Mouse (Mus musculus) liver, embryonic 12.5 days (tissue): Measurements from ENCODE around the gene Fam208a. TPM values are rescaled to one million over a fixed set of nuclear protein-coding genes. Genes with fewer than 3 reads are reported as not detected.

Source experiments
- ATAC-seq: fragments of 200-750 bp; cut with Nextera tagmentation; 2 replicates; pipeline ENCODE4 v1.8.0; 2017; ENCODE audit warnings: moderate number of reproducible peaks, mild to moderate bottlenecking, moderate library complexity
- H3K27ac ChIP-seq: fragments of 300-500 bp; sonication (generic); 2 replicates; pipeline ENCODE4 v1.5.1; 2016; ENCODE audit warnings: mild to moderate bottlenecking
- H3K27me3 ChIP-seq: fragments of 300-500 bp; sonication (generic); replicated peaks from 2 replicates; pipeline ENCODE4 v1.6.1; 2016; ENCODE audit warnings: mild to moderate bottlenecking, moderate library complexity
- H3K36me3 ChIP-seq: fragments of 300-500 bp; sonication (generic); 2 replicates; pipeline ENCODE4 v1.6.1; 2016; ENCODE audit warnings: mild to moderate bottlenecking, moderate library complexity
- H3K4me1 ChIP-seq: fragments of 300-500 bp; sonication (generic); 2 replicates; pipeline ENCODE4 v1.6.1; 2016
- H3K4me2 ChIP-seq: fragments of 300-500 bp; sonication (generic); 2 replicates; pipeline ENCODE4 v1.6.1; 2016; ENCODE audit warnings: mild to moderate bottlenecking, moderate library complexity
- H3K4me3 ChIP-seq: fragments of 300-500 bp; sonication (generic); 2 replicates; pipeline ENCODE4 v1.5.1; 2016; ENCODE audit warnings: mild to moderate bottlenecking, moderate library complexity
- H3K9ac ChIP-seq: fragments of 300-500 bp; sonication (generic); 2 replicates; pipeline ENCODE4 v1.6.1; 2016; ENCODE audit warnings: mild to moderate bottlenecking, moderate library complexity
- H3K9me3 ChIP-seq: fragments of 300-500 bp; sonication (generic); replicated peaks from 2 replicates; pipeline ENCODE4 v1.6.1; 2016; ENCODE audit warnings: mild to moderate bottlenecking, moderate library complexity
- WGBS: fragments of 180-500 bp; shearing (Covaris S2); methylation state at CpG from one replicate; pipeline ENCODE4 v1.1.7; 2016; ENCODE audit not compliant: insufficient replicate concordance; 5-methylcytosine and 5-hydroxymethylcytosine counted together
- polyA plus RNA-seq: library from polyadenylated mRNA; unstranded; fragments of >200 nt; fragmentation: Nextera tagmentation; extraction: Ambion mirVana; gene quantifications from 2 replicates; pipeline ENCODE4 v1.2.1, GENCODE M21; 2016

Gene Fam208a
- 9.3 and 9.4 TPM in 2 replicates for polyA plus RNA-seq

DNA sequence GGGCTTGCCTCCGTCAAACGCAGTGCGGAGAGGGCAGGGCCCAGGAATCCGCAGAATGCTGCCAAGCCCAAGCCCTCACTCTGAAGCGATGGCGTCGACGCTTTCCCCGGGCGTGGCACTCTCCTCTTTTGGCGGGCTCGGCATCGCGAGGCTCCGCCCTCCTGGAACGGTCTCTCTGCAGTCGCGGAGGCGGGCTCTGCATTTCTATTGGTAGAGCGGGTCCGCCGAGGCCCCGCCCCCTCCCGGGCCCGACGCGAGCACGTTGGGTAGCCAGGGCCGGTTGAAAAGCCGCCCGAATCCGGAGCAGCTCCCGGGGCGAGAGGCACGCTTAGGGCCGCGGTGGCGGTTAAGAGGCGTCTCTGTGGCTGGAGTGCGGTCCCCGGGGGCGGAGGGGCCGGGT, at the start of gene Fam208a:
Gene Fam208a (plus strand): TSS at position 262 of the 400 bp plus-strand sequence.
- H3K4me2 ChIP-seq: peak within 1 kb of the TSS; percentile 77
- no peaks in the 10 kb centered on the region; the same call in 1 of the 2 replicates for H3K27me3 ChIP-seq
- peaks cover 10% of the 10 kb centered on the region for H3K9me3 ChIP-seq
- under 1% methylated on average over 43 of the region's 43 CpGs for WGBS
- H3K36me3 ChIP-seq: peaks cover 32% of the 10 kb centered on the region
- peak within 1 kb of the TSS; percentile 67 for H3K4me3 ChIP-seq
- H3K27ac ChIP-seq: peak within 1 kb of the TSS; percentile 92
- ATAC-seq: peak; percentile 94
- H3K9ac ChIP-seq: peak within 1 kb of the TSS; percentile 84
- peaks cover 12% of the 10 kb centered on the region for H3K4me1 ChIP-seq

DNA sequence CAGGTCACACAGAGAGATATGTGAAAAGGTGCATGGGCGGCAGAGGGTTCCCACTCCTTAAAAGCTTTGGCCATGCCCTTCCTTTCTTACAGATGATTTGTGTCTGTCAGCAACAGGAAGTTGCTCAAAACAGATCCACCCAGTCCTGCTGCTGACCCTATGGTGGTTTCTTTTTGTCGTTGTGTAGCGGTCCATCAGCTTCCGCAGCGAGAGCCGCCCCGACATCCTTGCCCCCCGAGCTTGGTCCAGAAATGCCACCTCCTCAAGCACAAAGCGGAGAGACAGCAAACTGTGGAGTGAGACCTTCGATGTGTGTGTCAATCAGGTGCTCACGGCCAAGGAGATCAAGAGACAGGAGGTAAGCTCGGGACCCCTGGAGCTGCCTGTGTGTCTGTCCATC, 49.2 kb upstream of the Fam208a start:
- H3K4me2 ChIP-seq: peak overlapping the region; percentile 46
- no peak overlapping the region for H3K9ac ChIP-seq
- H3K27ac ChIP-seq: no peak overlapping the region
- 23% methylated on average over 12 of the region's 12 CpGs for WGBS
- no peaks in the 10 kb centered on the region for H3K9me3 ChIP-seq
- ATAC-seq: no peak
- no peaks in the 10 kb centered on the region for H3K36me3 ChIP-seq
- peak overlapping the region; percentile 22 for H3K4me3 ChIP-seq
- peaks cover 7% of the 10 kb centered on the region; the same call in 1 of the 2 replicates for H3K4me1 ChIP-seq
- H3K27me3 ChIP-seq: no peaks in the 10 kb centered on the region

DNA sequence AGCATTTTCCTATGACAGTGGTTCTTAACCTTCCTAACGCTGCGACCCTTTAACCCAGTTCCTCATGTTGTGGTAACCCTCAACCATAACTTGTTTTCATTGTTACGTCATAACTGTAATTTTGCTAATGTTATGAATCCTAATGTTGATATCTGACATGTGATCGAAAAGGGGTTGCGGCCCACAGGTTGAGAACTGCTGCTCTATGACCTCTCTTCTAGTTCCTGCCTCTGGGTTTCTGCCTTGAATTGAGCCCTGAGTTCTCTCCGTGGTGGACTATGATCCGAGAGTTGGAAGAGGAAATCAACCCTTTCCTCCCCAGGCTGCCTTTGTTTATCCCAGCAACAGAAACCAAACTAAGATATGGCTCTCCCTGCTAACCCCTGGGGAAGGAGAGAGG, 47.2 kb upstream of the Fam208a start:
- Histone ChIP-seq H3K27me3 (no peaks in the 10 kb centered on the region), H3K9ac (no peak overlapping the region), H3K36me3 (no peaks in the 10 kb centered on the region), H3K4me1 (peaks cover 7% of the 10 kb centered on the region; the same call in 1 of the 2 replicates), H3K27ac (no peak overlapping the region), H3K4me2 (no peak overlapping the region), H3K4me3 (no peak overlapping the region), H3K9me3 (no peaks in the 10 kb centered on the region)
- WGBS: 54% methylated on average over 7 of the region's 7 CpGs
- no peak for ATAC-seq

DNA sequence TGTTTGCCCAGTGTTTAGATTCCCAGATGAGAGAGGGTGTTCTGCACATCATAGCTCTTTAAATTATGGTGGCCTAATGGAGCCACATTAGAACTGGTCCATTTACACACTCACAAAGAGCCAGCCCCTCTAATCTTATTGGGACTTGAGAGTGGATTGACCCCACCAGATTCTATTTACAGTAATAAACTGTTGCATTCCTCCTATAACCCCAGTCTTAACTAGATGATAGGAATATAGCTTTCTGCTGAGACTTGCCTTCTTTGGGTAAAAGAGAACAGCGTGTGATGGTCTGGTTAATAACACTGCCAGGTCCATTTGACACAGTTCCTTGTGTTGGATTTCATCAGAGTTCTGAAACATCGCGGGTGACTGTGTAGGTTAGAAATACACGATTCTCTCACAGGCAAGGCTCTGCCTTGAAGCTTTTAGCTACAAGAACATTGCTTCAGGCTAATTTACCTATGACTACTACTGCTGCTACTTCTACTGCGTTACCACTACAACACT, 45.3 kb upstream of the Fam208a start:
- 70% methylated on average over 5 of the region's 5 CpGs for WGBS
- Histone ChIP-seq H3K4me3 (no peak overlapping the region), H3K9ac (no peak overlapping the region), H3K4me2 (no peak overlapping the region), H3K27me3 (no peaks in the 10 kb centered on the region), H3K27ac (no peak overlapping the region), H3K9me3 (no peaks in the 10 kb centered on the region), H3K36me3 (no peaks in the 10 kb centered on the region), H3K4me1 (peaks cover 7% of the 10 kb centered on the region; the same call in 1 of the 2 replicates)
- no peak for ATAC-seq

DNA sequence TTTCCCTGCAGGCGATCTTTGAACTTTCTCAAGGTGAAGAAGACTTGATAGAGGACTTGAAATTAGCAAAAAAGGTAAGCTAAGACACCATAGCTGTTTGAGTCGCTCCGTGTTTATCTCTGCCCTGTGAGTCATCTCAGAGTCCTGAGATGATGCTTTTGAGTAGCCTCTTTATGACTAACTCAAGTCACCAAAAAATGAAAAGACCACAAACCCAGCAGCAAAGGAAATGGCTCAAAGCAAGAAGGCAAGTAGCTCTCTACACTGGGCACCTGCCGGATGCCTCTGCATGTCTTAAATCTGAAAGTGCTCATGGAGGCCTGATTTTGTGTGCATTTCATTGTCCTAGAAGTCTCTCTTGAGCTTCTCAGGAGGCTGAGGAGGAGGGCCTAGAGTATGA, 44.5 kb upstream of the Fam208a start:
- Histone ChIP-seq H3K27ac (no peak overlapping the region), H3K4me2 (no peak overlapping the region), H3K4me3 (no peak overlapping the region), H3K9ac (no peak overlapping the region), H3K27me3 (no peaks in the 10 kb centered on the region), H3K4me1 (peaks cover 5% of the 10 kb centered on the region; the same call in 1 of the 2 replicates), H3K9me3 (no peaks in the 10 kb centered on the region), H3K36me3 (no peaks in the 10 kb centered on the region)
- no peak for ATAC-seq
- 69% methylated on average over 4 of the region's 4 CpGs for WGBS

DNA sequence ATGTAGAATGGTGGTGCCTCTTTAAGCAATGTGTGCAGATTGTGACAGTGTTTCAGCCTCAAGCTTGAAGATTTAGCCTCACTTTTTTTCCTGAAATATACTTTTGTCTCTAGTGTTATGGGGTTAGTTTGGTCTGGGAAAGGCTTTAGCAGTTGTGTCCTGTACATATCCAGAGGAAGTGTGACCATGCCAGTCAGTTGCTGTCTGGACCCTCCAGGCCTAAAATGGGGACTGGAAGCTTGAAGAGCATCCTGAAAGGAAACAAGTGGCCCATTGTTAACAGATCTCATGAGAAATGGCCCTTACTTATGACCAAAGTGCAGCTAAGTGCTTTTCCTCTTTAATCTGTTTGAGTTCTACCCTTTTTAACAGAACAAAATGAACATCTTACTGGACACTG, 40.0 kb upstream of the Fam208a start:
- Histone ChIP-seq H3K9ac (no peak overlapping the region), H3K9me3 (no peaks in the 10 kb centered on the region), H3K36me3 (no peaks in the 10 kb centered on the region), H3K4me3 (no peak overlapping the region), H3K4me2 (no peak overlapping the region), H3K27ac (no peak overlapping the region), H3K27me3 (no peaks in the 10 kb centered on the region), H3K4me1 (no peaks in the 10 kb centered on the region)
- ATAC-seq: no peak

DNA sequence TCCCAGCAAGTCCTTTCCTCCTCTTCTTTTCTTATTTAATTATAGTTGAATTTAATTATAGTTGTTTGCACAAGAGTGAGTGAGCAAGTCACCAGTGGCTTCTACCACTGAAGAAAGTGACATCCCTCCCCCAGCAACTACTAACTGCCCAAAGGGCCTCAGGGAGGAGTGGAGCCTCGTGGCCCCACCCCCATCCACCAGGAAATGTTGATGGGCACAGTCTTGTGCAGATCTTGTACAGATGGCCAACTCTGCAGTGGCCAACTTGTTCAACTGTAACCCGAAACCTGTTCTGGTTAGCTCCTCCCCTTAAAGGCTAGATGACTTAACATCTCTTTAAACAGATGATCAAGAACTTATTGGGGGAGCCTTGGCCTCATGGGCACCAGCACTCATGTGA, 38.9 kb upstream of the Fam208a start:
- 0 out of 2 replicates have a peak, but pooled peaks cover 4% of the 10 kb centered on the region for H3K36me3 ChIP-seq
- H3K9me3 ChIP-seq: no peaks in the 10 kb centered on the region
- ATAC-seq: no peak
- no peaks in the 10 kb centered on the region for H3K27me3 ChIP-seq
- H3K4me3 ChIP-seq: no peak overlapping the region
- no peak overlapping the region for H3K27ac ChIP-seq
- H3K9ac ChIP-seq: no peak overlapping the region
- no peaks in the 10 kb centered on the region for H3K4me1 ChIP-seq
- no peak overlapping the region for H3K4me2 ChIP-seq
- WGBS: 66% methylated on average over 2 of the region's 2 CpGs

DNA sequence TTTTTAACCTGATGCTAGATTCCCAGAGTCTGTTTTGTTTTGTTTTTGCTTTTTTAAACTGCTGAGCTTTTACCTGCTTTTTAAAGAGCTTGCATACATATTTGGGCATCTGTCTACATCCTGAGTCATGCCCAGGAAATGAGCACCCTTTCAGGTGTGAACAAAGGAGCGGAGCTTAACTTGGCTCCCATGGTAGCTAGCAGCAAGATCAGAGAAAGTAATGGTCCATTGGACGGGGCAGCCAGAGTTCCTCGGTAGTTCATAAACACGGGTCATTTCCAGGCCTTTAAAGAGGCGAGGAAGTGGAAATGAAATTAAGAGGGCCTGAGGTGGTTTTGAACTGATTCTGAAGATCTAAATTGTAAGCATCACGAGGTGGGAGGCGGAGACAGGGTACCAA, 38.0 kb upstream of the Fam208a start:
- Histone ChIP-seq H3K27me3 (no peaks in the 10 kb centered on the region), H3K4me1 (no peaks in the 10 kb centered on the region), H3K27ac (no peak overlapping the region), H3K4me2 (no peak overlapping the region), H3K9ac (no peak overlapping the region), H3K9me3 (no peaks in the 10 kb centered on the region), H3K4me3 (no peak overlapping the region), H3K36me3 (0 out of 2 replicates have a peak, but pooled peaks cover 4% of the 10 kb centered on the region)
- ATAC-seq: no peak
- WGBS: 69% methylated on average over 7 of the region's 7 CpGs

DNA sequence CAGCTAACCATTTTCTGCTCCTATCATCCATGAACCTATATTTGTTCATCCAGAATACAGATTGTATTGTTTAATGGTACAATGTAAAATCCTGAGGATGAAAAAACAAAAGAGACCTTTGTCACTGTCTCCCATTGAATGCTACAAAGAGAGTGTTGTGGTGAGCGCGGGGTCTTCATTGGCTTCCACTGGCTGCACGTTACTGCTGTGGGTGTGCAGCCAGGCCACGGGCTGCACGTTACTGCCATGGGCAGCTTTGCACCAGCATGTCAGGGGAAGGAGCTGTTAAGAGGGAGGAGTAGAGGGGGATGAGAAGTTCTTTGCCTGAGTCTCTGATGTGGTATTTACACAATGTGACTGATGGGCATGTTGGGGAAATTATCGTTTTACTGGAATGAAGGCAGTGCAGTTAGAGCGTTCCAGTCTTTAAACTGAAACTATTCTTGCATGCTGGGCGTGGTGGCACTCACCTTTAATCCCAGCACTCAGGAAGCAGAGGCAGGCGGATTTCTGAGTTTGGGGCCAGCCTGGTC, 36.8 kb upstream of the Fam208a start:
- H3K4me1 ChIP-seq: no peaks in the 10 kb centered on the region
- H3K27me3 ChIP-seq: no peaks in the 10 kb centered on the region
- H3K9ac ChIP-seq: no peak overlapping the region
- 0 out of 2 replicates have a peak, but pooled peaks cover 4% of the 10 kb centered on the region for H3K36me3 ChIP-seq
- H3K27ac ChIP-seq: no peak overlapping the region
- no peak overlapping the region for H3K4me3 ChIP-seq
- ATAC-seq: no peak
- 74% methylated on average over 9 of the region's 9 CpGs for WGBS
- H3K4me2 ChIP-seq: no peak overlapping the region
- H3K9me3 ChIP-seq: no peaks in the 10 kb centered on the region

DNA sequence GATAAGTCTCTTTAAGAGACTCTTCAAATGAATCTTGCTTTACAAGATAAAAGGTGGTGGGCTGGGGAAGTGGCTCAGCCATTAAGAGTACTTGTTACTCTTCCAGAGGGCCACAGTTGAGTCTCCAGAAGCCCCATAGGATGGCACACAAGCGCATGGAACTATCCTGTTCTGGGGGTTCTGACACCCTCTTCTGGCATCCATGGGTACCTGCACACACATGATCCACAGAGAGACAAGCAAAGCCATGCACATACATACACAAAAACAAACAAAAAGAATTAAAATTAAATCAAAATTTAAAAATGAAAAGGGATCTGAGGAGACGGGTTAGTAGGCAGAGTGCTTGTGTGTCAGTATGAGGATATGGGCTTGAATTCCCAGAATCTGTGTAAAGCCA, 36.0 kb upstream of the Fam208a start:
- no peaks in the 10 kb centered on the region for H3K27me3 ChIP-seq
- no peaks in the 10 kb centered on the region for H3K9me3 ChIP-seq
- 79% methylated on average over 2 of the region's 2 CpGs for WGBS
- ATAC-seq: no peak
- H3K4me1 ChIP-seq: no peaks in the 10 kb centered on the region
- H3K36me3 ChIP-seq: 0 out of 2 replicates have a peak, but pooled peaks cover 4% of the 10 kb centered on the region
- H3K27ac ChIP-seq: no peak overlapping the region
- H3K9ac ChIP-seq: no peak overlapping the region
- no peak overlapping the region for H3K4me3 ChIP-seq
- H3K4me2 ChIP-seq: no peak overlapping the region

DNA sequence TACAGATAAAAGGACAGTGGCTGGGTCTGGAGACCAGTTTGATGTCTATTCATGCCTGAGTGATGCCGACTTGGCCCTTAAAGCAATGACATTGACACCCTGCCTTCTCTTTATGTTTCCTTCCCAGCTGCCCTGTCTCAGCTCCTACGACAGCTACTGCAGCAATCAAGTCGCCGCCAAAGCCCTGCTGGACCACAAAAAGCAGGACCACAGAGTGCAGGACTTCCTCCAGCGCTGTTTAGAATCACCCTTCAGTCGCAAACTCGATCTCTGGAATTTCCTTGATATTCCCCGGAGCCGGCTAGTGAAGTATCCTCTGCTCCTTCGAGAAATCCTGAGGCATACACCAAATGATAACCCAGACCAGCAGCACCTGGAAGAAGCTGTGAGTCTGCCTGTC, 34.8 kb upstream of the Fam208a start:
- WGBS: 51% methylated on average over 10 of the region's 10 CpGs
- Histone ChIP-seq H3K4me2 (no peak overlapping the region), H3K27ac (no peak overlapping the region), H3K27me3 (no peaks in the 10 kb centered on the region), H3K4me1 (no peaks in the 10 kb centered on the region), H3K9ac (no peak overlapping the region), H3K4me3 (no peak overlapping the region), H3K36me3 (0 out of 2 replicates have a peak, but pooled peaks cover 4% of the 10 kb centered on the region), H3K9me3 (no peaks in the 10 kb centered on the region)
- no peak for ATAC-seq

DNA sequence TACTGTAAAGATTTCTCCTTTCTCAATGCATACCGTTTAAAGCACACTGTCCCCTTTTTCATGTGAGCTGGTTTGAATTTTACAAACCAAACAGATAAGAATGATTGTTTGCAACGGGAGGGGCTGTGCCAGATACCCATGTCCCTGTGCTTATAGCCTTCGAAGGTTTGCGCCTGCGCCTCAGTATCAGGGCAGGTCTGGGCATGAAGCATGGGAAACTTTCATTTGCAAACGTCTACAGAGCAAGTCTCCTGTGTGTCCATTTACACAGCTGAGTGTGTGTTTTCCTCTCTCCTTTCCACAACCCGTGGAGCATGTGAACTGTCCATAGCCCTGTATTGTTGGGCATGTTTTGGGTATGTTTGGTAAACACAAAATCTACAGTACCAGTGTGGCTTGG, 32.2 kb upstream of the Fam208a start:
- ATAC-seq: no peak
- Histone ChIP-seq H3K9ac (no peak overlapping the region), H3K4me3 (no peak overlapping the region), H3K27me3 (no peaks in the 10 kb centered on the region), H3K27ac (no peak overlapping the region), H3K9me3 (no peaks in the 10 kb centered on the region), H3K36me3 (0 out of 2 replicates have a peak, but pooled peaks cover 6% of the 10 kb centered on the region), H3K4me2 (no peak overlapping the region), H3K4me1 (no peaks in the 10 kb centered on the region)
- 66% methylated on average over 7 of the region's 7 CpGs for WGBS

DNA sequence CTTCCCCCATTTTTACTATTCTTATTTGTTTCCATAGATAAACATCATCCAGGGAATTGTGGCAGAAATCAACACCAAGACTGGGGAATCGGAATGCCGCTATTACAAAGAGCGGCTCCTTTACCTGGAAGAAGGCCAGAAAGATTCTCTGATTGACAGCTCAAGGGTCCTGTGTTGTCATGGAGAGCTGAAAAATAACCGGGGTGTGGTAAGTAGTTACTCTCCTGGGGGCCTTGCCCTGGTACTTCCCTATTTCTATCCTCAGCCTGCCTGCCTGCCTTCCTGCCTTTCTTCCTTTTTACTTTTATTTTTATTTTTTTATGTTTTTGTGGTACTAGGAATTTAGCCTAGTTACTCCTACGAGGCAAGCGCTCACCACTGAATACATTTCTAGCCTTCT, 31.1 kb upstream of the Fam208a start:
- no peak overlapping the region for H3K9ac ChIP-seq
- H3K27me3 ChIP-seq: no peaks in the 10 kb centered on the region
- no peaks in the 10 kb centered on the region for H3K9me3 ChIP-seq
- H3K4me3 ChIP-seq: no peak overlapping the region
- no peak for ATAC-seq
- H3K4me1 ChIP-seq: 0 out of 2 replicates have a peak, but pooled peaks cover 6% of the 10 kb centered on the region
- 0 out of 2 replicates have a peak, but pooled peaks cover 10% of the 10 kb centered on the region for H3K36me3 ChIP-seq
- 59% methylated on average over 6 of the region's 6 CpGs for WGBS
- H3K27ac ChIP-seq: no peak overlapping the region
- H3K4me2 ChIP-seq: no peak overlapping the region
